ENCODE assay signal across 21 mouse cellular contexts in the genomic region with DNA sequence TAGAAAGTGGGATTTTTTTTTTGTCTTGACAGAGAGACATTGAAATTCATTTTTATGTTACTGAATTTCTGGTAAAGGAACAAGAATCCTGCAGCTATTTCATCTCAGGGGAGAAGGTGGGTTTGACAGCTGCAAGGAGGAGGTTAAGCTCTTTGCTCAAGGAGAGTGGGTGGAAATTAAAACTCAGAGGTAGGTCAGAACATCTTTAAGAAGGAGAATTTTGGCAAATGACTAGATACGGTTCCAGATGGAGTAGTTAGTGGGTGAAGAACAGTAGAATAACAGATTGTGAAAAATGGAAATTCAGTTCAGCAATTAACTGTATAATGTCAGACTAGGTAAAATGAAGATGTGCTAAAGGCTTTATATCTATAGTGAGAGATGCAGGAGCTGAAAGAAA.
DNase-seq lines count a peak whose midpoint lies in the region; ATAC-seq lines count a peak whose summit lies in the region.
"Had no signal": no experiment of that assay in that cellular context is flagged by ENCODE, and none has a peak within 500 bp of the region (broad histone marks: within the 10 kb centered on the region; RNA-seq: fewer than 3 reads in every experiment).

No protein-coding gene starts in this region.

- ATAC-seq in frontal cortex, adult (ENCODE audit: low TSS enrichment) = peak; percentile 64; the same call in 1 of the 2 replicates
- ATAC-seq: activated CD4-positive, CD25-positive, alpha-beta regulatory T cell, adult 4 months; forebrain, embryonic 13.5 days; forebrain, embryonic 16.5 days; hindbrain, postnatal 0 days; inflammation-experienced regulatory T-cells, adult 6 months had no signal

- DNase-seq in frontal cortex, postnatal 10 days (ENCODE audit: low spot score in 2 of 2) = no peak
- DNase-seq in layer of hippocampus, adult 18-20 months (ENCODE audit: low spot score in 2 of 2) = peak; percentile 2 to 24
- DNase-seq in layer of hippocampus, postnatal 36 days = no peak
- peak; percentile 13 for DNase-seq in right cerebral cortex, adult 18-20 months
- no peak for DNase-seq in right cerebral cortex, postnatal 36 days (ENCODE audit: low spot score in 2 of 2)
- DNase-seq: adrenal gland, adult 8-10 months; adrenal gland, postnatal 25 days; cerebellum, adult 18-20 months; cerebellum, adult 9-10 months; cerebellum, postnatal 14 days; gastrocnemius, postnatal 10 days; gastrocnemius, postnatal 36 days; heart, adult 2 months; heart, postnatal 14 days; heart, postnatal 4 days had no signal

Comparison
In these comparisons a context has a peak if more than half of its experiments do, and no peak if none do; other contexts are left out.
1. DNase-seq: peak in layer of hippocampus, adult 18-20 months (2 of 2) and right cerebral cortex, adult 18-20 months (single experiment); none in frontal cortex, postnatal 10 days (0 of 2), layer of hippocampus, postnatal 36 days (0 of 2) and right cerebral cortex, postnatal 36 days (0 of 2).